Mouse (Mus musculus): ENCODE results near the gene Gpr83.
"Not testable (repeated sequence)": the region's sequence is repeated elsewhere in the genome, so short reads cannot be mapped to it uniquely, and the experiment has no call there.

Gene Gpr83

GRCm38 (mm10) chr9:14868326-14868725 lies 8.3 kb downstream of the Gpr83 start:
- intact Hi-C loops (cut with DNase I), result no loop called here

DNA sequence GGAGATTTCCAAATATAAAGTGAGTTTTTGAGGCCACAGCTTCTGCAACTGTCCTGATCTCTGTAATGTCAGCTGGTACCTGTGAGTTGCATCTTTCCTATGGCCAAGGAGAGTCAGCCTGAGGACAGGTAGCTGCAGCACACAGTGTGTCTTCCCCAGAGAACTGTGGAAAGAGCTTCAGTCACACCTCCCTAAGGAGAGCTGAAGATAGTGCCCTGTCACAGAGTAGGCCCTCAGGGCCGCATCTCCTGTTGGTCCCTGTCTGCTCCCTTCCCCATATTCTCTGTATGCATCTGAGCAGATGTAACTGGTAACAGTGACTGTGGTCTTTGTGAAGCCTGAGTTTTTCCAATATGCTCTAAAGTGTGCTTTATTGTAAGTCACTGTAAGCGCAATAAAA lies 10.4 kb downstream of the Gpr83 start:
- intact Hi-C loops (cut with DNase I), result no loop called here

GRCm38 (mm10) chr9:14870802-14871201 lies 10.8 kb downstream of the Gpr83 start:
- intact Hi-C loops (cut with DNase I), result no loop called here

GRCm38 (mm10) chr9:14871536-14871935 lies 11.5 kb downstream of the Gpr83 start:
- intact Hi-C loops (cut with DNase I), result no loop called here

- intact Hi-C loops (cut with DNase I), result no loop called here
These were observed 12.3 kb downstream of the Gpr83 start for GRCm38 (mm10) chr9:14872181-14872930.

GRCm38 (mm10) chr9:14875743-14876507 lies 15.9 kb downstream of the Gpr83 start:
- intact Hi-C loops (cut with DNase I), result no loop called here

GRCm38 (mm10) chr9:14876566-14876965 lies 16.6 kb downstream of the Gpr83 start:
- intact Hi-C loops (cut with DNase I), result not testable (repeated sequence)

- intact Hi-C loops (cut with DNase I), result no loop called here
These were observed 24.6 kb downstream of the Gpr83 start for GRCm38 (mm10) chr9:14884641-14885040.

DNA sequence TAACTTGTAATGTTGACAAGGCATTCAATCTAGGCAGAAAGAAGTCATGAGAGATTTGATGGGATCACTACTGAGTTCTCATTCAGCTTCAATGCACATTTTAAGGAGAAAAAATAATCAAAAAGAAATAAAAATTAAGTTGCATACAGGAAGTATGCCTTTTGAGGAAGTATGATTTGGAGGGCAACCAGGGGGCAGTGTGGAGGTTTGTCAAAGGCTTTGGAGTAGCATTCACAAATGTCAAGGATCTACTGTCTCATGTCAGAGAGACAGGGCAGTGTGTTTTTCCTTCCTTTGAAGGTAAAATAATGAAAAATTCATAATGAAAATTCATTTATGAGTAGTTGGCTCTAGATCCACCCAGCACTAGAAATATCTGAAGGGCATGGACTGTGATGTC lies 25.1 kb downstream of the Gpr83 start:
- intact Hi-C loops (cut with DNase I), result no loop called here

DNA sequence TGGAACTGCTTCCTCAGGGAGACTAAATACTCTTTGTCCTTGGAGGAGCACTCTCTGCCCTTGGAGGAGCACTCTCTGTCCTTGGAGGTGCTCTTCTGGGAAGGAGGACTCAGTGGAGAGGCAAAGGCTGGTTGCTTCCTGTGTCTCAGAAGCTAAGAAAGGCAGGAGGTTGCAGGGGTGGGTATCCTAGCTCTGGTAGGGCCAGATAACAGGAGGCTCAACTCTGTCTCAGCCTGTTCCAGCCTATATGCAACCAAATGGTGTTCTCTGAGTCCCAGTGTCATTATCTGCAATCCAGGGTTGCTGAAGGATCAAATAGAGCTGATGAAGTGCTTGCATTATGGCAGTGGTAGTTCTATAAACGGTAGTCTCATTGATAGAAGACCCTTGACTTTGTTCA lies 25.9 kb downstream of the Gpr83 start:
- intact Hi-C loops (cut with DNase I), result no loop called here

DNA sequence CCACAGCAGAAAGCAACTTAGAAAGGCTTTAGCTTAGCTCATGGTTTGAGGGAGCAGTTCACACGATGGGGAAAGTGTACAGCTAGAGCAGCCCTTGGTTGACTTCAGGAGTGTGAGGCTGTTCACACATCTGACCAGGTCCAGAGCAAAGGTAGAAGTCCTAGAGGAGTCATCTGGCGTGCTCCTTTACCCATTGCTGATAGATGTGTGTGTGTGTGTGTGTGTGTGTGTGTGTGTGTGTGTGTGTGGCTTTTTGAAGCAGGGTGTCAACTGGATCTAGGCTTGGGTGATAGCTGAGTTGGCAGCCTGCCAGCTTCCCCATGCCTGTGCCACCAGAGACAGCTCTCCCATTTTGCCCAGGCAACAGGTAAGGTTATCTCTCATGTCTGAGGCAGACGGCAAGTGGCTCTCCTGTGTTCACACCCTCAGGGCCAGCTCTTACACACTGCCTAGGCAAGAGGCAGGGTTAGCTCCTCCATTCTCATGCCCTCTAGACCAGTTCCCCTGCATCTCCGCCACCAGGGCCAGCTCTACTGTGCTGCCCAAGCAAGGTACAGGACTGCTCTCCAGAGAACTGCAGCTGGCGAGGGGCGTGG lies 27.9 kb downstream of the Gpr83 start:
- intact Hi-C loops (cut with DNase I), result no loop called here

GRCm38 (mm10) chr9:14888671-14889070 lies 28.7 kb downstream of the Gpr83 start:
- intact Hi-C loops (cut with DNase I), result no loop called here

DNA sequence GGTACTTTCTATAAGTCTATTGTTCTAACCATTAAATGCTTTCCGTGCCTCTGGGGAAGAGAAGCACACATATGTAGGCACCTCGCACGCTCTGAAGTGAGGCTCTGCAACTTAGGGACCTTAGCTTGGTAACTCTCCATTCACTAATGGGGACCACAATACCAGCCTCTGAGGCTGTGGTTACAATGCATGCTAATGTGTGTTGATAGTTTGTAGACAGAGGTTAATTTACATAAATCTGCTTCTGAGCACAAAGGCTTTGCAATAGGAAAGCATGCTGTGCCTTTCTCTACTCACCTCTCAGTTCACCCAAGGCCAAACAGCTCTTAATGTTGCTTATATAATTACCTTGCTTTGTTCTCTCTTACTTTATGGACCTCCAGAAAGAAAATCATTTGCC lies 30.7 kb downstream of the Gpr83 start:
- intact Hi-C loops (cut with DNase I), result no loop called here

GRCm38 (mm10) chr9:14891891-14892290 lies 31.9 kb downstream of the Gpr83 start:
- intact Hi-C loops (cut with DNase I), result no loop called here

DNA sequence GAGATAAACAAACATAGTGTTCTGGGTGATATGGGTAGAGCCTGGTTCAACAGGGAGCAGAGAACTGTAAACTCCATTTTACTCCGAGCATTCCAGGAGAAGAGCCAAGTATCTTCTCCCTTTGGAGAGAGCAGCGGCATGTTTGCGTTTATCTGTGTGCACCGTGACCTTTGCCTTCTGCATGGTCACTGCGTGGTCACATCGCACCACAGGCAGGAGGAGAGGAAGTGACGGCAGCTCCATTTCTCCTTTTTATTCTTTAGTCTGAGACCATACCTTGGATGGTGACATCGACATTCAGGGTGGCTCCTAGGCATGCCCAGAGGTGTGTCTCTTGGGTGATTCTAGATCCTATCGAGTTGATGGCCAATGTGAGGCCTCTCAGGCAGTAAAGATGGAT lies 33.4 kb downstream of the Gpr83 start:
- intact Hi-C loops (cut with DNase I), result no loop called here

- intact Hi-C loops (cut with DNase I), result no loop called here
These were observed 34.6 kb downstream of the Gpr83 start for GRCm38 (mm10) chr9:14894628-14895027.

- intact Hi-C loops (cut with DNase I), result no loop called here
These were observed 35.3 kb downstream of the Gpr83 start for GRCm38 (mm10) chr9:14895237-14895835.

GRCm38 (mm10) chr9:14897102-14897501 lies 37.1 kb downstream of the Gpr83 start:
- intact Hi-C loops (cut with DNase I), result no loop called here

- intact Hi-C loops (cut with DNase I), result no loop called here
These were observed 41.7 kb downstream of the Gpr83 start for GRCm38 (mm10) chr9:14901757-14902156.

DNA sequence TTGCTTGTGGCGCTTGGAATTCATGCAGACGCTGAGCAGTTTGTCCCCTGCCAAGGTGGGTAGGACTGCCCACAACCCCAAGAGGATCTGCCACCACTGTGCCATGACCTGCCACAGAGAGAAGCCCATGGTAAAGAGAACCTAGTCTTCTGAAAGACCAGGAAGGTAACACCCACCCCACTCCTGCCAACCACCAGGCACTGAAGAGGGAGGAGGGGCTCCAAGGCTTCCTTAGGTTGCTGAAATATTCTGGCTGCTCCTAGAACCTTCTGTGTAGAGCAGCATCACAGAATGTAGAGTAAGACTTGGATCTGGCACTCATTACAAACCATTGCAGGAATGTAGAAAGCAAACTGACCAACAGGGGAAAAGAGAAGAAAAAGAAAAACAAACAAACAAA lies 42.4 kb downstream of the Gpr83 start:
- intact Hi-C loops (cut with DNase I), result no loop called here

DNA sequence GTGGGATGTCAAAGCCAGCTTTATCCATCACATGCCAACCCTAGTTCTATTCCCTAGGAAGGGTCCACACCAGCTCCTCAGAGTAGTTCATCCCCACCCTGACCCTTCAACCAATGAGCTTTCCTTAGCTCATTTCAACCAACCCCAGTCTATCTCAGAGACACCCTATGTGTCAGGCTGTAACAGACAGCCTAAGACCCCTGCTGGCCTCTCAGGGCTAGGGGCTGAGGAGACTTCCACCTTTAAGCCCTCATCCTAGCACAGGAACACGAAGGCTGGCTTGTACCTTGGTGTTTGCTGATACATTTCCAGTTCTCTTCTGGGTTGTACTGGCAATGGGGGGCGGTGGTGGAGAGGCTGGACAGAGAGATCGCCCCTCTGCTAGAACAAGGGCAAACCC lies 43.0 kb downstream of the Gpr83 start:
- intact Hi-C loops (cut with DNase I), result no loop called here

All from adrenal gland (tissue).